Mouse (Mus musculus) midbrain, embryonic 11.5 days (tissue): ENCODE results near the gene Snx17. TPM values are rescaled to one million over a fixed set of nuclear protein-coding genes. Genes with fewer than 3 reads are reported as not detected.
A peak's percentile ranks its signal among the peaks of the same experiment; 100 is the strongest.

Experiments used
- ATAC-seq: fragments of 200-750 bp; cut with Nextera tagmentation; 2 replicates; pipeline ENCODE4 v1.8.0; 2017; ENCODE audit warnings: moderate TSS enrichment, moderate library complexity; ENCODE audit not compliant: low FRiP score
- DNase-seq: peaks from one replicate; pipeline ENCODE4 v3.0.0; 2015; ENCODE audit warnings: low spot score; ENCODE audit errors: missing footprints
- H3K27ac ChIP-seq: fragments of 300-500 bp; sonication (generic); 2 replicates; pipeline ENCODE4 v1.5.1; 2014; ENCODE audit warnings: low read depth, low read length
- H3K27me3 ChIP-seq: fragments of 300-500 bp; sonication (generic); 2 replicates; pipeline ENCODE4 v1.6.1; 2014; ENCODE audit warnings: mild to moderate bottlenecking, low read length, moderate library complexity, mixed read lengths; ENCODE audit not compliant: control insufficient read depth, insufficient read depth
- H3K36me3 ChIP-seq: fragments of 300-500 bp; sonication (generic); 2 replicates; pipeline ENCODE4 v1.6.1; 2014; ENCODE audit warnings: mild to moderate bottlenecking, low read length, moderate library complexity, mixed read lengths; ENCODE audit not compliant: control insufficient read depth, insufficient read depth
- H3K4me1 ChIP-seq: fragments of 300-500 bp; sonication (generic); 2 replicates; pipeline ENCODE4 v1.6.1; 2014; ENCODE audit warnings: low read length; ENCODE audit not compliant: control insufficient read depth, insufficient read depth
- H3K4me2 ChIP-seq: fragments of 300-500 bp; sonication (generic); 2 replicates; pipeline ENCODE4 v1.6.1; 2014; ENCODE audit warnings: mild to moderate bottlenecking, moderate library complexity
- H3K4me3 ChIP-seq: fragments of 300-500 bp; sonication (generic); 2 replicates; pipeline ENCODE4 v1.5.1; 2014; ENCODE audit warnings: low read depth, low read length
- H3K9ac ChIP-seq: fragments of 300-500 bp; sonication (generic); 2 replicates; pipeline ENCODE4 v1.6.1; 2014; ENCODE audit warnings: low read length
- H3K9me3 ChIP-seq: fragments of 300-500 bp; sonication (generic); 2 replicates; pipeline ENCODE4 v1.6.1; 2016; ENCODE audit warnings: low read length; ENCODE audit not compliant: control insufficient read depth
- WGBS: fragments of 180-500 bp; shearing (Covaris S2); extraction: QIAGEN DNeasy Blood & Tissue Kit; methylation state at CpG from one replicate; pipeline ENCODE4 v1.1.7; 2014; 5-methylcytosine and 5-hydroxymethylcytosine counted together
- polyA plus RNA-seq: library from polyadenylated mRNA; unstranded; fragments of >200 nt; fragmentation: Nextera tagmentation; extraction: Ambion mirVana; gene quantifications from 2 replicates; pipeline ENCODE4 v1.2.1, GENCODE M21; 2014

Gene Snx17
- polyA plus RNA-seq, 1 experiment from 2014 or later, result 150 TPM

DNA sequence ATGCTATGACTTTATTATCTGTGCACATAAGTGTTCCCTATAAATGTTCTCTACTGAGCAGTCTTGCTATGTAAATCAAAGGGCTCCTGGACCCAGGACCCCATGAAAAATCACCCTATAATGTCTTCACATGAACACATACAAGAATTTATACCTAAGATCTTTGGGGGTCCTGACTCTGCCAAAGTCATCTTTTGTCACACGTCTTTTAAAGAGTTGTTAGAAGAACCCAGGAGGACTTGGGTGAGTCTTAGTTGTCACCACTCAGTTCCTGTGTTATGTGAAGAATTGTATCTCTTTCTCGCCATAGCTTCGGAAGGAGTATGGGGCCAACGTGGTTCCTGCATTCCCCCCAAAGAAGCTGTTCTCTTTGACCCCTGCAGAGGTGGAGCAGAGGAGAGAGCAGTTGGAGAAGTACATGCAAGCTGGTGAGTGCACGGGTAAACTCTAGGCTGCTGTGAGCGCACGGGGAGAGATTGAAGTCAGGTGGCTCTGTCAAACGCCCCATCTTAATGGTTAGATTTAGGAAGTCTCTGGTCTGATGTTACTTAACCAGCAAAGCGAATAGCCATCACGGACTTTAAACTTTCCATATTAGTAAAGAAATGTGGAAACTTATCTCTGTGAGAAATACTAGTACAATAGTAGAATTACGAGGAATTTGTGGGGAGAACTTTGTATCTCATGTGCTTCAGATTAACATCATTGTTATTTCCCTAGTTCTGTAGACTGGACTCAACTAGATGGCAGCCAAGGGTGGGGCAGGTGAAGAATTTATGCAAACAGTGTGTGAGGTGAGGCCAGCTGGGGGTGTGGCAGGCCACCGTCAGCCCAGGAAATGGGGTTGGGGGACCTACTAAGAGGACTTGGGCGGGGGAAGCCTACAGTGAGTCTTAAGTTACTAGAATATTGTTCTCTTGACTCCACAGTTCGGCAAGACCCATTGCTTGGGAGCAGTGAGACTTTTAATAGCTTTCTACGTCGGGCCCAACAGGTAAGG, 1.8 kb downstream of the Snx17 start:
- DNase-seq (peak; percentile 74), ATAC-seq (no peak)
- Histone ChIP-seq H3K4me3 (no peak overlapping the region), H3K4me2 (peak overlapping the region; percentile 83), H3K36me3 (peaks cover 30% of the 10 kb centered on the region), H3K27me3 (no peaks in the 10 kb centered on the region), H3K4me1 (peaks cover 16% of the 10 kb centered on the region), H3K27ac (no peak overlapping the region), H3K9me3 (no peaks in the 10 kb centered on the region), H3K9ac (no peak overlapping the region)
- 93% methylated on average over 16 of the region's 16 CpGs for WGBS

DNA sequence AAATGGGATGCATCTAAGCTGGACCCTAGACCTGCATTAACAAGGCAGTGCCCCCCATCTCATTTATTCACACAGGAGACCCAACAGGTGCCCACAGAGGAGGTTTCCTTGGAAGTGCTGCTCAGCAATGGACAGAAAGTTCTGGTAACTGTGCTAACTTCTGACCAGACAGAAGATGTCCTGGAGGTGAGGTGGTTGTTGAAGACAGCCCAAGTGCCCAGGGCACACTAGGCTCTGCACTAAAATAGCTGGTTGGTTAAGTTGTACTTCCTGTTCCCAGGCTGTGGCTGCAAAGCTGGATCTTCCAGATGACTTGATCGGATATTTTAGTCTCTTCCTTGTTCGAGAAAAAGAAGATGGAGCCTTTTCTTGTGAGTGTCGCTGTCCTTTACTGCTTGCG, 2.6 kb downstream of the Snx17 start:
- H3K27ac ChIP-seq, result no peak overlapping the region
- DNase-seq, result peak; percentile 31
- H3K9me3 ChIP-seq, result peaks cover 4% of the 10 kb centered on the region
- peaks cover 34% of the 10 kb centered on the region for H3K36me3 ChIP-seq
- 94% methylated on average over 4 of the region's 4 CpGs for WGBS
- H3K27me3 ChIP-seq, result no peaks in the 10 kb centered on the region
- ATAC-seq, result no peak
- H3K9ac ChIP-seq, result no peak overlapping the region
- peaks cover 19% of the 10 kb centered on the region for H3K4me1 ChIP-seq
- no peak overlapping the region for H3K4me2 ChIP-seq
- H3K4me3 ChIP-seq, result no peak overlapping the region

DNA sequence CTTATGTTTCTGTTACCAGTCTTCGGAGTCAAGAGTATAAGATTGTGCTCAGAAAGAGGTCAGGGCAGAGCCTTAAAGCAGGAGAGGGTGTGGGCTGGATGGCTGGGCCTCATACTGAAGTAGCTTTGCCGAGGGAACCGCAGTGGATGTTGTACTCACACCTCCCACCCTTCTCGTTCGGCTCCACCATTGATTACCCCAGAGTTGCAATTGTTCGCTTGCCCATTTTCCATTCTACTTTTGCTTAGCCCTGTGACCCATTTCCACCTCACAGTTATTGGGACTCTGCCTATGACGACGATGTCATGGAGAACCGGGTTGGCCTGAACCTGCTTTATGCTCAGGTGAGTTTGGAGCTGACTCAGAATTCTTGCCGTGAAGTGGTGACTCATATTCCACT, 3.2 kb downstream of the Snx17 start:
- H3K9ac ChIP-seq, result no peak overlapping the region
- no peak overlapping the region for H3K4me3 ChIP-seq
- no peak overlapping the region for H3K27ac ChIP-seq
- peaks cover 20% of the 10 kb centered on the region for H3K4me1 ChIP-seq
- H3K9me3 ChIP-seq, result peaks cover 4% of the 10 kb centered on the region
- DNase-seq, result peak; percentile 67
- H3K4me2 ChIP-seq, result no peak overlapping the region
- no peak for ATAC-seq
- H3K36me3 ChIP-seq, result peaks cover 33% of the 10 kb centered on the region
- H3K27me3 ChIP-seq, result no peaks in the 10 kb centered on the region
- 94% methylated on average over 10 of the region's 10 CpGs for WGBS

DNA sequence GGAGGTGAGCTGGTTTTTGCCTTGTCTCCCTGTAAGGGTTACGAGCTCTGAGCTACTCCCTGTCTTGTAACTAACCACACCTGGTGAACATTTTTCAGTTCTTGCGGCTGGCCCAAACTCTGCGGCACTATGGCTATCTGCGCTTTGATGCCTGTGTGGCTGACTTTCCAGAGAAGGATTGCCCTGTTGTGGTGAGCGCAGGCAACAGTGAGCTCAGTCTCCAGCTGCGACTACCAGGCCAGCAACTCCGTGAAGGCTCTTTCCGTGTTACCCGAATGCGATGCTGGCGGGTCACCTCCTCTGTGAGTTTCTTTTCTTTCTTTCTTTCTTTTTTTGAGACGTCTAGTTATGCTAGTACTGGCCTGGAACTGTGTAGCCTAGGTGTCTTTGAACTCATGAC, 4.0 kb downstream of the Snx17 start:
- 96% methylated on average over 12 of the region's 12 CpGs for WGBS
- no peak overlapping the region for H3K4me2 ChIP-seq

DNA sequence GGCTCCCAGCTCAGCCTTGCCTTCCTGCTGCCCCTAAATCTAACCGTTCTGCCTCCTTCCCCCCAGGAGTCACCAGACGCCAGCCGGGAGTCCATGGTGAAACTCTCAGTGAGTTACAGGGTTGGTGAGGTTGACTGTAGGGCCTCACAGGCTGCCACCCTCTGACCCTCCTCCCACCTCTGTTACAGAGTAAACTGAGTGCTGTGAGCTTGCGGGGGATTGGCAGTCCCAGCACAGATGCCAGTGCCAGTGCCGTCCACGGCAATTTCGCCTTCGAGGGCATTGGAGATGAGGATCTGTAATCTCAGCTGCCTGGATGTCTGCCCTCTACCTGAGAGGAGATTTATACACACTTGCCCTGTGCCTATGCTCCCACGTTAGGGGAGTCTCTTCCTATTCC, 5.1 kb downstream of the Snx17 start:
- ATAC-seq, result no peak
- Histone ChIP-seq H3K27ac (no peak overlapping the region), H3K36me3 (peaks cover 33% of the 10 kb centered on the region), H3K9me3 (peaks cover 4% of the 10 kb centered on the region), H3K4me3 (no peak overlapping the region), H3K27me3 (no peaks in the 10 kb centered on the region), H3K9ac (no peak overlapping the region), H3K4me2 (no peak overlapping the region), H3K4me1 (peaks cover 20% of the 10 kb centered on the region)
- peak; percentile 81 for DNase-seq
- WGBS, result 90% methylated on average over 9 of the region's 9 CpGs

More for the DNA sequence above, 4.0 kb downstream of the Snx17 start:
- no peaks in the 10 kb centered on the region for H3K27me3 ChIP-seq
- peaks cover 4% of the 10 kb centered on the region for H3K9me3 ChIP-seq
- H3K27ac ChIP-seq, result no peak overlapping the region
- ATAC-seq, result no peak
- H3K36me3 ChIP-seq, result peaks cover 33% of the 10 kb centered on the region
- no peak overlapping the region for H3K9ac ChIP-seq
- peaks cover 17% of the 10 kb centered on the region for H3K4me1 ChIP-seq
- no peak overlapping the region for H3K4me3 ChIP-seq
- DNase-seq, result peak; percentile 28

DNA sequence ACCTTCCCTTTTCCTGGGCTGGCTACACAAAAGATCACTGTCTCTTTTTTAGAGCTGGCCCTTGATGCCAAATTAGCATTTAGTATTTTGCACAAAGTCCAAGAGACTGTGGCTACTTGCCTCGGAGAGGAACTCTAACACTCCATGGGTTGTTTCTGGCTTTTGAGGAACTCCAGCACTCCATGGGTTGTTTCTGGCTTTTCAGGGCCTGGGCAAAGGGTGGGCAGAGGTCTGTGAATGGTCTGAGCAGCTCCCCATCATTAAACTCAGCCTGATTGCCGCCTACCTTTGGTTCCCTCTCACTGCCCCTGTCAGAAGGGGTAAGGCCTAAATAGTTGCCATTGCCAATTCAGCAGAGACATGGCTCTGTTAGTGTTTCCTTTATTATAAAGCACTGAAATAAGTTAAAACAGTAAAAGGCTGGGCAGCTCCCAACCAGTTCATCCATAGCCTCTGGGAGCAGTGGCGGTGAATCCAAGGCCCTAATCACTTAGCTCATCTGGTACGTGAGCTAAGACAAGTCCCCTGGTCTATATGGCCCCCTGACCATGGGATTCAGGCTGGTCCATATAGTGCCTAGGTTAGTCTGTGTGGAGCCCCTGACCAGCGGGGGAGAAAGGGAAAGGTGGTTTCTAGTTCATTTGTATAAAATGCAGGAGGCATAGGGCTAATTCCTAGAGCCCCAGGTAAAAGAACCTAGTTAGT, 5.7 kb downstream of the Snx17 start:
- Histone ChIP-seq H3K27me3 (no peaks in the 10 kb centered on the region), H3K9me3 (peaks cover 4% of the 10 kb centered on the region), H3K36me3 (peaks cover 33% of the 10 kb centered on the region), H3K4me3 (no peak overlapping the region), H3K27ac (no peak overlapping the region), H3K9ac (no peak overlapping the region), H3K4me2 (no peak overlapping the region), H3K4me1 (peaks cover 19% of the 10 kb centered on the region)
- ATAC-seq (no peak), DNase-seq (peak; percentile 81)
- WGBS, result 87% methylated on average over 5 of the region's 5 CpGs

DNA sequence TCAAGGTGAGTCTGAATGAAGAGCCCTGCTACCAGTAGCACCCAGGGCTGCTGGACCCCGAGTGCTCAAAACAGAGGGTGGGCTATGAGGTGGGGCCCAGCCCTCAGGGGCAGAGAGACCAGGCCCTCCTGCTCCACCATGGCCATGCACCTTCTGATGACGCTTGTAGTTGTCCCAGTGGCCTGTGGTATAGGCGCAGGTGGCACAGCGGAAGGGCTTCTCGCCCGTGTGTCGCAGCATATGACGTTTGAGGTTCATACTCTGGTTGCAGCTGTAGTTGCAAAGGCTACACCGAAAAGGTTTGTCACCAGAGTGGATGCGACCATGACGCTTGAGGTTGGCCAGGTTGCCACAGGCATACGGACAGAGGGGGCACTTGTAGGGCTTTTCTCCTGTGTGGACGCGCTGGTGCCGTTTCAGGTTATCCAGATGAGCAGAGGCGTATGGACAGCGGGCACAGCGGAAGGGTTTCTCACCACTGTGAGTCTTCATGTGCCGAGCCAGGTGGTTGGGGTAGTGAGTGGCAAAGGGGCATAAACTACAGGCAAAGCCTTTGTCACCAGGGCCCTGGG, 6.4 kb downstream of the Snx17 start:
- ATAC-seq (no peak), DNase-seq (peak; percentile 74)
- Histone ChIP-seq H3K9ac (no peak overlapping the region), H3K4me1 (peaks cover 13% of the 10 kb centered on the region), H3K27me3 (no peaks in the 10 kb centered on the region), H3K36me3 (peaks cover 33% of the 10 kb centered on the region), H3K27ac (no peak overlapping the region), H3K4me2 (no peak overlapping the region), H3K9me3 (peaks cover 4% of the 10 kb centered on the region), H3K4me3 (no peak overlapping the region)
- 95% methylated on average over 19 of the region's 19 CpGs for WGBS

DNA sequence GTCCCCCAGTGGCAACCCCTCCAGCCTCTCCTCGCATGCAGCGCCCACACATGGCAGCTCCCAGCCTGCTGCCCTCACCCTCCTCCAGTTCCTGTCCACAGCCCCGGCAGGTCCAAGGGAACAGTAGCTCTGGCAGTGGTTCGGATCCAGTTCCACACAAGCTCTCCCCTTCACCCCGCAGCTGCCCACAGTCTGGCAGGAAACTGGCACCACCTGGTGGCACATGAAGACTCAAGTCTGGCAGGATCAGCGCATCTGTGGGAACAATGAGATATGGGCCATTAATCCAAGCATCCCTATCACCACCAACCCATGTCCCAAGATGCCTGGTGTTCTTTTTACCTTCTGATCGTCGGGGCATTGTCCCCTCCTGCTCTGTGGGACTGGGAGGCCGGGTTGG, 6.9 kb downstream of the Snx17 start:
- H3K9ac ChIP-seq, result no peak overlapping the region
- no peaks in the 10 kb centered on the region for H3K27me3 ChIP-seq
- peak; percentile 80 for DNase-seq
- H3K36me3 ChIP-seq, result peaks cover 33% of the 10 kb centered on the region
- H3K4me3 ChIP-seq, result no peak overlapping the region
- no peak for ATAC-seq
- H3K4me1 ChIP-seq, result peaks cover 12% of the 10 kb centered on the region
- H3K27ac ChIP-seq, result no peak overlapping the region
- peaks cover 4% of the 10 kb centered on the region for H3K9me3 ChIP-seq
- WGBS, result 85% methylated on average over 9 of the region's 9 CpGs
- no peak overlapping the region for H3K4me2 ChIP-seq
